In genomic region chr12:97203636-97204389, GRCm38 (mm10) we compare ENCODE assay signal across 21 mouse cellular contexts.
DNase-seq lines count a peak whose midpoint lies in the region; ATAC-seq and TF ChIP-seq lines count a peak whose summit lies in the region.
"Had no signal": no experiment of that assay in that cellular context is flagged by ENCODE, and none has a peak within 500 bp of the region (broad histone marks: within the 10 kb centered on the region; RNA-seq: fewer than 3 reads in every experiment).

No protein-coding gene starts in this region.

- no peak overlapping the region for H3K27ac ChIP-seq in embryonic facial prominence, embryonic 10.5 days (replicated peaks)
- H3K27ac ChIP-seq in limb, embryonic 14.5 days (replicated peaks; ENCODE audit: low read depth, low read length): no peak overlapping the region
- H3K27ac ChIP-seq in hindbrain, embryonic 11.5 days (ENCODE audit: low read depth, low read length): no peak overlapping the region
- H3K27ac ChIP-seq: forebrain, embryonic 13.5 days; gastrocnemius, adult 2 months; heart, embryonic 13.5 days; hindbrain, embryonic 12.5 days had no signal

- no peaks in the 10 kb centered on the region for H3K27me3 ChIP-seq in embryonic facial prominence, embryonic 10.5 days (replicated peaks; ENCODE audit: low read depth, poor library complexity, severe bottlenecking)
- H3K27me3 ChIP-seq in limb, embryonic 14.5 days (ENCODE audit: control insufficient read depth, insufficient read depth, low read length): no peaks in the 10 kb centered on the region
- H3K27me3 ChIP-seq in hindbrain, embryonic 11.5 days (ENCODE audit: control insufficient read depth, insufficient read depth, low read length): no peaks in the 10 kb centered on the region
- H3K27me3 ChIP-seq: forebrain, embryonic 13.5 days; heart, embryonic 13.5 days; hindbrain, embryonic 12.5 days had no signal

- H3K36me3 ChIP-seq in embryonic facial prominence, embryonic 10.5 days (replicated peaks): no peaks in the 10 kb centered on the region
- H3K36me3 ChIP-seq in limb, embryonic 14.5 days (ENCODE audit: control insufficient read depth, insufficient read depth, low read length): no peaks in the 10 kb centered on the region
- no peaks in the 10 kb centered on the region for H3K36me3 ChIP-seq in hindbrain, embryonic 11.5 days (ENCODE audit: control insufficient read depth, insufficient read depth, low read length)
- H3K36me3 ChIP-seq: heart, embryonic 13.5 days; hindbrain, embryonic 12.5 days had no signal

- no peak overlapping the region for H3K4me2 ChIP-seq in limb, embryonic 14.5 days (replicated peaks; ENCODE audit: low read depth, low read length, severe bottlenecking)
- H3K4me2 ChIP-seq in hindbrain, embryonic 11.5 days (replicated peaks; ENCODE audit: low read depth, low read length): no peak overlapping the region
- H3K4me2 ChIP-seq: forebrain, embryonic 13.5 days; heart, embryonic 13.5 days; hindbrain, embryonic 12.5 days had no signal

- DNase-seq in embryo, embryonic 11 days: peak; percentile 39
- peak; percentile 13 for DNase-seq in embryonic facial prominence, embryonic 10.5 days (ENCODE audit: low spot score)
- peak; percentile 77 for DNase-seq in forelimb bud, embryonic 11.5 days (ENCODE audit: low read depth, low spot score)
- peak; percentile 50 for DNase-seq in limb, embryonic 14.5 days (ENCODE audit: low spot score)
- no peak for DNase-seq in cerebellum, postnatal 4 days (ENCODE audit: low spot score in 2 of 2)
- no peak for DNase-seq in hindbrain, embryonic 11.5 days (ENCODE audit: low spot score)
- no peak for DNase-seq in gastrocnemius, postnatal 14 days
- DNase-seq: adrenal gland, adult 8-10 months; adrenal gland, postnatal 36 days; cerebellum, adult 2 months; cerebellum, postnatal 14 days; forebrain, postnatal 0 days; gastrocnemius, adult 2 months; gastrocnemius, postnatal 36 days; heart, adult 11 months; heart, postnatal 36 days; kidney, adult 11 months had no signal

- 42% methylated on average over 3 of the region's 3 CpGs for WGBS in embryonic facial prominence, embryonic 10.5 days
- WGBS in limb, embryonic 14.5 days: 16% methylated on average over 3 of the region's 3 CpGs
- 69% methylated on average over 3 of the region's 3 CpGs for WGBS in hindbrain, embryonic 11.5 days

- H3K4me1 ChIP-seq in embryonic facial prominence, embryonic 10.5 days: peaks cover 3% of the 10 kb centered on the region; the same call in 1 of the 2 replicates
- 0 out of 2 replicates have a peak, but pooled peaks cover 3% of the 10 kb centered on the region for H3K4me1 ChIP-seq in limb, embryonic 14.5 days (ENCODE audit: control insufficient read depth, insufficient read depth, low read length)
- no peaks in the 10 kb centered on the region for H3K4me1 ChIP-seq in hindbrain, embryonic 11.5 days (replicated peaks; ENCODE audit: control insufficient read depth, insufficient read depth, low read length)
- H3K4me1 ChIP-seq: forebrain, embryonic 13.5 days; heart, embryonic 13.5 days; hindbrain, embryonic 12.5 days had no signal

- no peak for TF ChIP-seq POLR2A in limb, embryonic 14.5 days (IDR thresholded peaks at IDR 0.05; ENCODE audit: borderline replicate concordance, extremely low read depth, insufficient read depth, insufficient read length)

- no peak overlapping the region for H3K4me3 ChIP-seq in embryonic facial prominence, embryonic 10.5 days
- H3K4me3 ChIP-seq in limb, embryonic 14.5 days (replicated peaks; ENCODE audit: low read length): no peak overlapping the region
- H3K4me3 ChIP-seq in hindbrain, embryonic 11.5 days (ENCODE audit: low read depth, low read length): no peak overlapping the region
- H3K4me3 ChIP-seq: forebrain, embryonic 13.5 days; gastrocnemius, adult 2 months; heart, embryonic 13.5 days; hindbrain, embryonic 12.5 days had no signal

- ATAC-seq in limb, embryonic 14.5 days (ENCODE audit: low FRiP score, low read depth): peak; percentile 82
- ATAC-seq in hindbrain, embryonic 11.5 days (ENCODE audit: low FRiP score): no peak
- ATAC-seq: forebrain, embryonic 13.5 days; forebrain, postnatal 0 days; hindbrain, embryonic 16.5 days had no signal

- intact Hi-C loops in gastrocnemius, postnatal 14 days (cut with DNase I; ENCODE audit: low total_unique reads): no loop called here

- no peaks in the 10 kb centered on the region for H3K9me3 ChIP-seq in embryonic facial prominence, embryonic 10.5 days
- H3K9me3 ChIP-seq in limb, embryonic 14.5 days (ENCODE audit: control insufficient read depth, low read length): no peaks in the 10 kb centered on the region
- no peaks in the 10 kb centered on the region for H3K9me3 ChIP-seq in hindbrain, embryonic 11.5 days (ENCODE audit: control insufficient read depth, low read length)
- H3K9me3 ChIP-seq: forebrain, embryonic 13.5 days; heart, embryonic 13.5 days; hindbrain, embryonic 12.5 days had no signal

- H3K9ac ChIP-seq in limb, embryonic 14.5 days (ENCODE audit: low read depth, low read length, severe bottlenecking): no peak overlapping the region
- H3K9ac ChIP-seq in hindbrain, embryonic 11.5 days (ENCODE audit: low read depth, low read length): no peak overlapping the region
- H3K9ac ChIP-seq: forebrain, embryonic 13.5 days; forebrain, postnatal 0 days; heart, embryonic 13.5 days; hindbrain, embryonic 12.5 days had no signal

Comparison
In these comparisons a context has a peak if more than half of its experiments do, and no peak if none do; other contexts are left out.
1. DNase-seq: peak in embryo, embryonic 11 days (single experiment), embryonic facial prominence, embryonic 10.5 days (single experiment), forelimb bud, embryonic 11.5 days (single experiment) and limb, embryonic 14.5 days (single experiment); none in cerebellum, postnatal 4 days (0 of 2), hindbrain, embryonic 11.5 days (single experiment) and gastrocnemius, postnatal 14 days (single experiment).